Mouse (Mus musculus): ENCODE results near the gene Vldlr. TPM values are rescaled to one million over a fixed set of nuclear protein-coding genes. Genes with fewer than 3 reads are reported as not detected.

Vldlr gene
- total RNA-seq (2021): 10 to 100 TPM; 30.7 to 32.0 TPM
- long read RNA-seq, experiment 1, full-length matches to known transcripts: 2 of 7 reads
- long read RNA-seq, experiment 1, partial matches to known transcripts: 2 of 7 reads
- long read RNA-seq, experiment 1, other reads (novel, unspliced or antisense): 3 of 7 reads
- long read RNA-seq, experiment 2, full-length matches to known transcripts: 26 of 44 reads
- long read RNA-seq, experiment 2, partial matches to known transcripts: 6 of 44 reads
- long read RNA-seq, experiment 2, other reads (novel, unspliced or antisense): 12 of 44 reads

DNA sequence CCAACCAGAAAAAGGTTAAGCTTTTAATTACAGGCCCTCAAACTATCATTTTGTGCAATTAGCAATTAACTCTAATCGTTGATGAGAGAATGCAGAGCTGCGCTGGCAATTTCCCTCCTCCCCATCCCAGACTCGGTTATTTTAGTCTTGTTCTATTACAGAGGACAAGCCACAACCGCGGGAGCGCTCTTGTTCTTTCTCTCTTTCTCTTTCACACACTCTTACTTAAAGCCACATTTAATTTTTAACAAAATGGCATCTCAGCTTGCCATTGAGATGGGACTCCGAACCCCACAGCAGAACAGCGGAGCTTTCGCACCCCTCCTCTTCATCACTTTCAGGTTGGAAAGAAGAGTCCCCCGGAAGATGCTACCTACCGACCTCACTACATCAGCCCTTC is at the start of gene Vldlr:
TSS of gene Vldlr (plus strand) at position 167 of the 400 bp plus-strand sequence.
- no peak for DNase-seq (ENCODE audit: low spot score in 2 of 2)

DNA sequence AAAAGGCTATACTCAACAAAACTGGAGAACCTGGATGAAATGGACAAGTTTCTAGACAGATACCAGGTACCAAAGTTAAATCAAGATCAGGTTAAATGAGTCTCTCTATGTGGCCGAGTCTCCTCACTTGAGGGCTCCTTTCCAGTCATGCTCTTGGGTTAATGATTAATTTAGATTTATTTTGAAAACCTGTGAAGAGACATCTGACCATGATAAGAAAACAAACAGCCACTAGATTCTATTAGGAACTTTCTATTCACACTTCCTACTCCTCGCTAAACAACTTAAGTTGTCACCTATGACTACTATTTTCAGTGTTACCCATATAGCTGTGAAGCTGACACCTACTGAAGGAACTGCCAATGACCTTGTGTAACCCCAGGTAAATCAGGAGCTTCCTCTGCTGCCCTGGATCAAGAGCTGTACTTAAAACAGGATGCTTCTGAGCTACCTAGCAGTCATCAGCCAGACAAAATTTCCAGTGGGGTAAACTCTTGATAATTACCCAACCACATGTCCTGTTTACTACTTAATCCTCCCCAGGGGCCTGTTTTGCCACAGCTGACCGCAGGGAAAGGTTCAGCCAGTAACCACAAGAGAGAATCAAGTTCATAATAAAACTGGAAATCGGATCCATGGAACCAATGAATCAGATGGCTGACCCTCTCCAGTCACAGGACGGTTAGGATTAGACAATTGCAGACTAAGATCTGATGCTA is 48.5 kb upstream of the Vldlr start:
- DNase-seq (ENCODE audit: low spot score in 2 of 2): no peak

DNA sequence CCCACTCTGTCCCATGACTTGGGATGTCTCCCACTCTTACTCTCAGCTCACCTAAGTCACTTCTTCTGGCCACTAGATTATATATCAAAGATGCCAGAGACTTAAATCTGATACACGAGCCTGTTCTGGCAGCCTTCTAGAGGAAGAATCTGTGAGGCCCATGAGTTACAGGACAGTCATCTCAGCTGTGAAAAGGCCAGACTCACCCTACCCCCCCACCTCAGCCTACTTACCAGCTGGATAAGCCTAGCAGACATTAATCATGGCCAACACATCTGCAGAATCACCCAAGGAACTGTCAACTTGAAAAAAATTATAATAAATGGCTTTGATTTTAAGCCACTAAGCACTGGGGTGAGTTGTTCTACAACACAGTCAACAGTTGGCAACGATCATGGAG is 42.4 kb upstream of the Vldlr start:
- no peak for DNase-seq (ENCODE audit: low spot score in 2 of 2)

DNA sequence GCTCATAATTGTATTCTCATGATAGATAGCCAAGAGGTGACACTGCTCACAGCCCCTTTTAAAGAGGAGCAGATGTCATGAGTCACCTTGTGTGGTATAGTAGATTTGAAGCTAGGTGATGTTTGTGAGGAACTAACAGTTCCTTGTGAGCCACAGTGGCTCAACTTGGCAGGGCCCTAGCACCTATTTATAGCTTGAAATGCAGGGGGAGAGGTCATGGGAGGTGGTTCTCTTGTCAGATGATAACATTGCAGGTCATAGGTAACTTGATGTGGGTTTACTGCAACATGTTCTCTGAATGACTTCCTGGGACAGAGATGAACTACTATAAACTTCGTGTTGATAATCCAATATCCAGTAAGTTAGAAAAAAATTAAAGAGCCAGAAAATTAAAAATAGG is 40.7 kb upstream of the Vldlr start:
- no peak for DNase-seq (ENCODE audit: low spot score in 2 of 2)

DNA sequence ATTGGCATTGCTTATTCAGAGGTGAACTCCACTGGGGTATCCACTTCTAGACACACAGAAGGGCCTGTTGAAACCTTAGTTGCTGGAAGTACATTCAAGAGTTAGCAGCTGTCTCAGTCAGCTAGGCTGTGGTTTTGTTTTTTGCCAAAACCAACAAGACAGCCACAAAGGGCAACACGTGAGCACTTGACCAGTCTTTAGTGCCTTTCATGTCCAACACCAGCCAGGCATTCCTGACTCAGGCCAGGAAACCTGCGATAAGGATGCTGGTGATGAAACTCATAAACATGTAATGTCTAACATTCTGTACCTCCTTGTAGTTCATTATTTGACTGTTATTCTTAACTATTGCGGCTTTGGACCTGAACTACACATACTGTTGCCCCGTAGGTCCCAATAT is 39.7 kb upstream of the Vldlr start:
- no peak for DNase-seq (ENCODE audit: low spot score in 2 of 2)

DNA sequence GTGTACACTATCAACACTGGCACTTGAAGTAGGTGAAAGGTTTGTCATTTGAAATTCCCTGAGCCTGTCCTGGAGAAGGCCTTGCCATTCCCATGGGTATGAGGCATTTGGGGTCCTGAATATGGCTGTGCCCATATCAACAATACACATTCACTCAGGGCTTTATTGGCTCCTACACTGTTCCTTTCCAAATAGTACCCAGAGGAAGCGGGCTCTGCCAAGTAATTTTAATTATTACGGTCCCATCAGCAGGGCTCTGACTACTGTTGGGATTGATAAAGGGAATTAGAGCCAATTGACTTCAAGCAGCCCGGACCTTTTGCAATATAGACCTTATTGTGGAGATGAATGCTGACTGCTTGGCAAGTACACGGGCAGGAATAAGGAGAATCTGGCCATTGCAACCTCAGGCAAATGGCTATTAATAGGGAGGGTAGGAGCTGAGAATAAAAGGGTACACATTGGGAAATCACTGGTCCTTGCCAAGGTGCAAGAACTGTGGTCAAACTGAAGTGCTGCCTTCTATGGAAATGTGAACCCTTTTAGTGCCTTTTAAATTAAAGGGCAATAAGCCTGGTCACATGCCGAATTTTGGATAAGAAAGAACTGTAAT is 38.0 kb upstream of the Vldlr start:
- DNase-seq (ENCODE audit: low spot score in 2 of 2): no peak

DNA sequence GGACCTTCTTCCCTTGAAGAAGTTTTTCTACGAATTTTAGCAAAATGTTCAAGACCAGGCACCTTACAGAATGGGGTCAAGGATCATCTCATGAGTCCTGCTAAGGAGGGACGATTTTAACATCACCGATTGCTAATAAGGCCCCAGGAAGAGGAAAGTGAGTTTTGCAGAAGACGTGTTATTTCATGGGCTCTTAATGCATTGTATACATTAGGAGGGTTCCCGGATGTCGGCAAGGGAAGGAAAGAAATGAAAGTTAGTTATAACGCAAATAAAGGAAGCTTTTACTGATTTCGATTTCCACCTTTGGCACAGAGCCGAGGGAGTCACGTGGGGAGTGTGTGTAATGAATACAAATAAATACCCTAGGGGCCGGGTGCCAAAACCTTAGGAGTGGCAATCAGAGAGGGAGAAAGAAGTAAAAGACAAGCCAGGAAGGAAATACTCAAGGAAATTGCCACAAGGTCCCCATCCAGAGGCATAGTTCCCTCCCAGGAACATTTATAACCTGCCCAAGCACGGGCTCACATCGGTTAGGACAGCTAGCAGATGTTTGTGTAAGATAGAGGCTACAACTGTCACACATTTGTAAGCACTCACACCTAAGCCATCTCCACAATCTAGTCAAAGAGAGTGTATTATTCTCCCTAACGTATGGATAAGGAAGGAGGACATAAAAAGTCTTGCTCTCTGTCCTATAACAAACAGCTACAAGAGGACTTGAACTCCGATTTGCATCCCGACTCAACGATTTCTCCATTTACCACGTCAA is 35.7 kb upstream of the Vldlr start:
- peak in 1 of 2 experiments; percentile 5 for DNase-seq (ENCODE audit: low spot score in 2 of 2)

DNA sequence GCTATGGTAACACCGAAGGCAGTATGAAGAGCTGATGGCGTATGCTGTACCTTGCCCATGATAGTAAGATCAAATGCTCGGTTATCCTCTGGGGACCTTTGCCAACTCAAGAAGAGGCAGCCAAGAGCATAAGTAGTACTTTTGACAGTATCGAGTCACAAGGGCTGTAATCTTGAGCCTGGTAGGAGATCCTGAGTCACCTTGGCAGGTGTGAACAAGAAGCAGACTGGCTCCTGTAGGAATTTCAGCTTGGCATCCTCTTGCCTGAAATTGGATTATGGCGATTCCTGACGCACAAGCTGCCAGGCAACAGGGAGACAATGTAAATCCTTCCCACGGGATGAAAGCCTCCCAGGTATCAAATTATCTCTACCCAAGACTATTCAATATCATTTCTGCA is 32.8 kb upstream of the Vldlr start:
- DNase-seq (ENCODE audit: low spot score in 2 of 2): no peak

DNA sequence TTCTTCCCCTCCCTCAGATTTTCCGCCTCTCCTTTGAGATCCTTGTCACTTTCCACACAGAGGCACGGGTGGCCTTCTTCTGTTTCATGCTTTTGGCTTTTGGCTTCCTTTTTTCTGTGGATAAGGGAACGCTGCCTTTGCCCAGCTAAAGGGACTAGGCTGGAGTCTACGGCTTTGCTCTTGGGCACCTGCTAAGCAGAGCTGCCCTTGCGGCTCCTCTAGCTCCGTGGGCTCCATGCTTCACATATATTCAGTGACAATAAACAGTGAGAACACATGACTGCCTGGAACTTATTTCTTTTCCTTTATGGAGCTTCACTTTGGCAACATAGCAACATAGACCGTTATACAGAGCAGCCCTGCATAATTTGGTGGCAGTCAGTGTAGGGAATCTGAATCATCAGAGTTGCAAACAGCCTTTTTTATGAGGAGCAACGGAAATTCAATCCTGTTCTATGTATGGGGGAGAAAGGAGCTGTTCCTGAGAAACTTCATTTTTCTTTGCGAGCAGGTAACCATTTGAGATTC is 12.5 kb upstream of the Vldlr start:
- DNase-seq (ENCODE audit: low spot score in 2 of 2): no peak

DNA sequence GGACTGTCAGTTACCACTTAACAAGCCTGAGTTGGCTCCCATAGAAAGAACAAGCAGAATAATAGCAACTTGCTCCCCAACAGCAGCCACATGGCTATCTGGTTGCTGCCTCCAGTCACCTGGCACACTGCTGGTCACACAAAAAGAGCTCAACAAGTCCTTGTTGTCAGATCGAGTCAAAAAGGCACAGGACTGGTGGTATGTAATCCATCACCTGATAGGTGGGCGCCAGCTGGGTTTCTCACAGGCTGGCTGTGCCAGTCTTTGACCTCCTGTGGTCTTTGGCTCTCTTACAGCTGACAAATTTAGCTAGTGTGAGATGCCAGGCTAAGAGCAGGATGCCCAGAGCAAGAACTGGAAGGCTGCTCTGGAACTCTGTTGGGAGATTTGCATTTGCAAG is 5.3 kb upstream of the Vldlr start:
- DNase-seq (ENCODE audit: low spot score in 2 of 2): no peak

DNA sequence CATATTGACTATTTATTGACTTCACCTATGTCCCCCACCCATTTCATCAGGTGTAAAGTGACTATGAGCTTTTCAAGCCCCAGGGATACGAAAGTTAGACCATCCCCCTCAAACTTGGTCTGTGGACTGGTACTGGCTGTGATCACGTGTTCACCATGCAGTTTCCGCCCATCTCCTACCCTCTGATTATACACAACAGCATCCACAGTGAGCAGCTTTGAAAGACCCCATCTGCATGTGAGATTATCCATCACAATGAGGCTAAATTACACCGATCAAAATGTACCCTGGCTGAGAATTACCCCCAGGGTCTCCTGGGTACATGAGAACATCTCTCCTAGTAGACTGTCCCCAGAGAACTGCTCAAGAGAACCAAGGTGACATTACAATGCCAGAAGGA is 688 bp upstream of the Vldlr start:
- no peak for DNase-seq (ENCODE audit: low spot score in 2 of 2)

DNA sequence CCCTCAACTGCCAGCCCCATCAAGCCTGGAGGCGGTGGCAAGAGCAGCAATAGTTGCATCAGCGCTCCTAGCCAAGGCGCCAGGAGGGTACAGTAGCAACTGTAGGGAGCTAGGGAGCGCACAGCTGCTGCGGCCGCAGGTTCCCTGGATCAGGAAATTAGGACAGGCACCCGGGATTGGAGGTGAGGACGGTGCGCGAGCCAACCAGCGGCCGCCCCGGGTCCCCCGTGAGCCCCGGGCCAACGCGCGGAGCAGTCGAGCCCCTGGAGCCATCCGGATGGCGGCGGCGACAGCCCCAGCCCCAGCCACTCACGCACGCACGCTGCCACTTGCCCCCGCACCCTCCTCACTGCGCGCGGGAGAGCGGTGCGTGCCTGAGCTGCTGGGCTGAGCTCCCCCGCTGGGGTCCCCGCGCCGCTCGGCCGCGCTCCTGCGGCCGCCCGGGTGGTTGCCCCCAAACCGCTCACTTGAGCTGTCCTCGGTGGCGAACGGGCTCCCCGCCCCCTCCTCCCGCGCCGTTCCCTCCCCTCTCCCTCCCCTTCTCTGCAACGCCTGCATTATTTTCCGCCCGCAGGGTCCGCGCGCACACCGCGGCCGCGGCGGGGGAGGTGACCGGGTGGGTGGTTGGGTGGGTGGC is 601 bp downstream of the Vldlr start:
- peak; percentile 25 to 27 for DNase-seq (ENCODE audit: low spot score in 2 of 2)

DNA sequence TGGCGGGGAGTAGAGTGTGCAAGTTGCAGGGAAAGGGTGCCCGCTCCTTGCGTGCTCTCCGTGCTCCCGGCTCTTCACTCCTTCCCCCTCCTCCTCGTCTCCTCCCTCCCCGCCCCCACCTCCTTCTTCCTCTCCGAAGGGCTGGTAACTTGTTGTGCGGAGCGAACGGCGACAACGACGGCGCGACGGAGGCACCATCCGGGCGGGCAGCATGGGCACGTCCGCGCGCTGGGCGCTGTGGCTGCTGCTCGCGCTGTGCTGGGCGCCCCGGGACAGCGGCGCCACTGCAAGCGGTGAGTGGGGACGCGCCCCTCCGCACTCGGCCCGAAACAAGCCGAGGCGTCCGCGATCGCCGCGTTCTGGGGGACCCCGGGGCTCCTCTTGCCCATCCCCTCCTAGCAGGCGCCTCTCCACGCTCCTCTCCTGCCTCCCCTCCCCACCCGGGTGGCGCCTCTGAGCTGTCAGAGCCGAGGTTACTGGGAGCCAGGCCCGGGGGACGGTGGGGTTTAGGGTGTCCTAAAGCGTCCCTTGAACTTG is 1.2 kb downstream of the Vldlr start:
- peak; percentile 19 to 23 for DNase-seq (ENCODE audit: low spot score in 2 of 2)

DNA sequence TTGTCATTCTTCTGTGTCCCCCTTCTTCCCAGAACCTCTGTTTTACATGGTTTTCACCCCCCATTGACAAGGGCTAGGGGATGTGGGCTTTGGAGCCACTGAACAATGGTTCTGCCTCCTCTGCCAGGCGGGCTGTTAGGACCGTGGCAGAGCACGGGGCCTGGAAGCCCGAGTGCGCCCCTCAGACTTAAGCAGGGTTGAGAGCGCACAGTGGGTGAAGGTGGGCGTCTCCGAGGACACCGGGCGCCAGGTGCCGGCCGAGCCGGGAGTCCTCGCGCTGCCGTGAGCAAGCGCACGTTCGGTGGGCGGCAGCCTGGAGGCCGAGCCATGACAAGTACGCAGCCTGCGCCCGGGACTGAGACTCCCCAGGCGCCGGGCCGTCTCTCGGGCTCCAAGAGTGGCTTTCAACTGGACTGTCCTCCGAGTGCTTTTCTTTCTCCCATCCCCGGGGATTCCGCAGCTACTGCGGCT is 1.7 kb downstream of the Vldlr start:
- DNase-seq (ENCODE audit: low spot score in 2 of 2): peak in 1 of 2 experiments; percentile 8

DNA sequence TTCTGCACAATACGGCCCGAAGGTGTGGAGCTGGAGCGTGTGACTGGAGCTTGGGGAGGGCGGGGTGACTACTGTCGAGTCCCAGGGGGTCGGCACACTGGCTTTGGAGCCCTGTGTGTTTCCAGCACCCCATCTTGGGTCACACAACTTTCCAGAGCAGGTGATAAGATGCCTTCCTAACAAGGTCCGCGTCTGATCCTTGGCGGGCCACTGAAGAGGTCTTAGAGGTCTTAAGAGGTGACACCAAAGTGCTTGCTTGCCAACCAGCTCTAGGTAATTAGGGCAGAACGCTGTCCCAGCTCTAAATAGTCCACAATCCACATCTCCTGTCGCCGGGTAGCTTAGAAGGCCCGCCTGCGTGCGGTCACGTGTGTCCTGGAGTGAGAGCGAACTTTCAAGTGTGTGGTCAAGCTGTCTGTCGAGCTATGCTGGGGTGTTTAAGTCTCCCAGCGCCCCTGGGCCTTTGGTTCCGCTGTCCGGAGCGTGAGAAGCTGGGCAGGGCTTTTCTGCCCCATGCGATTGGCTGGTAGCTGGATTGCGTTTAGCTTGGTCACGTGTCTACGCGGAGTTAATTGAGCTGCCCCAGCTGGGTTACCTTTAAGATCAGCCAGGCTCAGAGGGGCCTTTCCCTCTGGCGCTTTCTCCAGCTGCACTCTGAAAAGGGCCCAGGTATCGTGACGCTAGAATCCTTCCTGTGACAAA is 2.4 kb downstream of the Vldlr start:
- peak; percentile 22 to 44 for DNase-seq (ENCODE audit: low spot score in 2 of 2)

DNA sequence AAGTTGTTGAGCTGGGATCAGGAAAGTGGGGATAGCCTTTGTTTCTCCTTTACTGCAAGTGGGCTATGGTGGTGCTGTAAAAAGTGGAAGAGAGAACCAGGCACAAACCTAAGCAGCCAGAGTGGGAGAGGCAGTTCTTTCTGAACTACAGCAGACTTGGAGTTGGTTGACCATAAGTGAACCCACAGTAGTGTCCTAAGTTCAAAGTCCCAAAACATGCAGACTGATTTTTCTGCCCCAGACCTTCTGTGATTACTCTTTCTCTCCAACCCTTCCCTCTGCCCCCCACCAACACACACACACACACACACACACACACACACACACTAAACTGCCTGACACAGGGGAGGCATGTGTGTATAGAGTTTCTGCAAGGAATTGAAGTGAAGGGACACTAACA is 3.3 kb downstream of the Vldlr start:
- DNase-seq (ENCODE audit: low spot score in 2 of 2): no peak

DNA sequence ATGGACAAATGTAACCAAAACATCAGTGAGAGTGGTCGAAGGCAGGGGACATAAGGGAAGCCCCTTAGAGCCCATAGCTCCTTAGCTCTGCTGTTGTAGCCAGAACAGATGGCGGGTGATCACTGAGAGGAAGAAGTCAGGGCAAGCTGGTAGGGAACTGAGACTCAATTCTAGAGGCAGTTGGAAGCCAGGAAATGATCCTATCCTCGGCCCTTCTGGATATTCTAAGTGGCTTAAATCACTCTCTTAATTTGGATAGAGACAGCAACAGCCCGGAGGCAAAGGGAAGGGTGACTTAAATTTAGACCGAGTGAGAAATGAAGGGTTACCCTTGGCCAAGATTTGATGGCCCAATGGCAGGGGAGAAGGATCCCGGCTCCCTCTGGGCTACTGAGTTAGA is 6.8 kb downstream of the Vldlr start:
- no peak for DNase-seq (ENCODE audit: low spot score in 2 of 2)

DNA sequence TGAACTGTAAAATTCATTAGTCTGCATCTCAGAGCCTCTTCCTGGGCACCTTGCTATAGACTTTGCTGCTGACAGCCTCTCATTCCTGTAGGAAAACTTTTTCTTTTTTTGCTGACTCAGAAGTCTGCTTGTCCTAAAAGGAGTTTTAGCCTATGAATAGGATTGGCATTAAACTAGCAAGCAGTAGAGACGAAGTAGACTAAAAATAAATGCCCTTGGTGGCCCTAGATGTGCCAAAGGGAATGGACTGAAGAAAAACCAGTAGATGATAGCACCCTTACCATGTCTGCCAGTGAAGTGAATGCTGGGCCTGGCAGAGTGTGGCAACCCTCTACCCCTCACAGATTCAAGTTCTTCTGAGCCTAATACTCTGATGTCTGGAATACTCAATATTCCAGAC is 8.1 kb downstream of the Vldlr start:
- no peak for DNase-seq (ENCODE audit: low spot score in 2 of 2)

DNA sequence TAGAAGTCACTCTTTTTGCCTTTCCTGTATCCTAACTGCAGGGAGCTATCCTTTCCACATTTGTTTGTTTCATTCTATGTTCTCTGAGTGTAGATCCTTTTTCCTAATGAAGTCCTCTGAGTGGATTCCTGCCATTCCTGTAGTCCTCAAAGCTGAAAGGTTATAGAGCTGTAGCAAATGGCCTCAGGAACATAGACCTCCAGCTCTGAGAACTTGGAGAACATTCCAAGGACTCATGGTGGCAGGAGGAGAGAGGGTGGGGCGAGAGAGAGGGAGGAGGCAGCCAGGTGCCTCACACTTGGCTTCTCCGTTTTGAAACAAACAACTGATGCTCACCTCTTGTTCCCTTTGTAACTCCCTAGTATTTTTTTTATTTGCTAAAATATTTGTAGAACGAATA is 10.3 kb downstream of the Vldlr start:
- DNase-seq (ENCODE audit: low spot score in 2 of 2): no peak

DNA sequence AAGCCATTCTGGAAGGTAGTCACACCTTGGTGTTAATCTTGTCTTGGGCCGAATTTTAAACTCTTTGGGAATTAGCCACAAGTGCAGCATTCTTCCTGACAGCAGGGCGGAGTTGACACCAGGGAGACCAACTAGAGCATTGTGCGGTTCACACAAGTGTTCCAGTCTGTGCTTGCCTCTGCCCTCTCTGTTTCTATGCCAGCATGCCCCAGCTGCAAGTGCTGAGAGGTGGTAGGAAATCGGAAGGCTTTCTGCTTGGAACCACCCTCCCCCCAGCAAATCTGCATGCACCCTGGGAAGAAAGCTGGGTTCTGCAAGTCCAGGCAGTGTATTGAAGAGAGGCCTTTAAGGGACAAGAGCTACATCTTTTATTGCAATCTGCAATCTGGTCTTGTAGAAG is 10.8 kb downstream of the Vldlr start:
- DNase-seq (ENCODE audit: low spot score in 2 of 2): no peak

All from adrenal gland, postnatal 4 days (tissue).